Mouse (Mus musculus) T-helper 17 cell (primary cell): ENCODE data around the gene Dido1.

Source experiments
- in situ Hi-C, 2 experiments: fragments of 300-600 bp; cut with MboI, MseI; formaldehyde crosslinking; loops; 1 replicate in 1 of 2; 2 replicates in 1 of 2; pipeline ENCODE4 v1.15.1; 2025; ENCODE audit warnings: high pct_unique_total_duplicates in 2 of 2

Gene Dido1

GRCm38 (mm10) chr2:180724585-180725413, 15.0 kb upstream of the Dido1 start, which contains the start of gene Slc17a9:
TSS of gene Slc17a9 (plus strand) at chr2:180725263.
- in situ Hi-C loops = loop anchor here (25.0 kb wide), 3 partner anchors 638 to 863 kb away; partner anchors contain the start of genes Arfrp1 (in 1 of the 2), Dnajc5 (in 1 of the 2), Prpf6 (in 1 of the 2) and Samd10 (in 1 of the 2)

GRCm38 (mm10) chr2:180723865-180724264, 14.1 kb upstream of the Dido1 start:
- in situ Hi-C loops = loop anchor here (25.0 kb wide), 3 partner anchors 638 to 863 kb away; partner anchors contain the start of genes Arfrp1 (in 1 of the 2), Dnajc5 (in 1 of the 2), Prpf6 (in 1 of the 2) and Samd10 (in 1 of the 2)

GRCm38 (mm10) chr2:180722748-180723147, 12.9 kb upstream of the Dido1 start:
- in situ Hi-C loops = loop anchor here (25.0 kb wide), 3 partner anchors 640 to 865 kb away; partner anchors contain the start of genes Arfrp1 (in 1 of the 2), Dnajc5 (in 1 of the 2), Prpf6 (in 1 of the 2) and Samd10 (in 1 of the 2)

- in situ Hi-C loops = loop anchor here (25.0 kb wide), 3 partner anchors 650 to 875 kb away; partner anchors contain the start of genes Arfrp1 (in 1 of the 2), Dnajc5 (in 1 of the 2), Prpf6 (in 1 of the 2) and Samd10 (in 1 of the 2)
Measured at GRCm38 (mm10) chr2:180712037-180712689, 2.4 kb upstream of the Dido1 start.

- in situ Hi-C loops = loop anchor here (25.0 kb wide), 3 partner anchors 651 to 876 kb away; partner anchors contain the start of genes Arfrp1 (in 1 of the 2), Dnajc5 (in 1 of the 2), Prpf6 (in 1 of the 2) and Samd10 (in 1 of the 2)
Measured at GRCm38 (mm10) chr2:180711527-180711926, 1.7 kb upstream of the Dido1 start.

GRCm38 (mm10) chr2:180710276-180711155, 717 bp upstream of the Dido1 start:
- in situ Hi-C loops = loop anchor here (25.0 kb wide), 3 partner anchors 652 to 877 kb away; partner anchors contain the start of genes Arfrp1 (in 1 of the 2), Dnajc5 (in 1 of the 2), Prpf6 (in 1 of the 2) and Samd10 (in 1 of the 2)

- in situ Hi-C loops = loop anchor here (10.0 to 25.0 kb wide), 4 partner anchors 124 to 878 kb away; partner anchors contain the start of genes Arfrp1 (in 1 of the 2), Dnajc5 (in 1 of the 2), Mrgbp (in 1 of the 2) and Ogfr (in 1 of the 2)
Measured at GRCm38 (mm10) chr2:180709023-180709922, 526 bp downstream of the Dido1 start.

GRCm38 (mm10) chr2:180705975-180706374, 3.8 kb downstream of the Dido1 start:
- in situ Hi-C loops = loop anchor here (10.0 to 25.0 kb wide), 4 partner anchors 121 to 881 kb away; partner anchors contain the start of genes Arfrp1 (in 1 of the 2), Dnajc5 (in 1 of the 2), Mrgbp (in 1 of the 2) and Ogfr (in 1 of the 2)

GRCm38 (mm10) chr2:180705066-180705465, 4.7 kb downstream of the Dido1 start:
- in situ Hi-C loops = loop anchor here (10.0 to 25.0 kb wide), 4 partner anchors 120 to 882 kb away; partner anchors contain the start of genes Arfrp1 (in 1 of the 2), Dnajc5 (in 1 of the 2), Mrgbp (in 1 of the 2) and Ogfr (in 1 of the 2)

GRCm38 (mm10) chr2:180704591-180704990, 5.2 kb downstream of the Dido1 start:
- in situ Hi-C loops = loop anchor here (10.0 to 25.0 kb wide), 4 partner anchors 120 to 883 kb away; partner anchors contain the start of genes Arfrp1 (in 1 of the 2), Dnajc5 (in 1 of the 2), Mrgbp (in 1 of the 2) and Ogfr (in 1 of the 2)

- in situ Hi-C loops = loop anchor here (10.0 to 25.0 kb wide), 4 partner anchors 119 to 883 kb away; partner anchors contain the start of genes Arfrp1 (in 1 of the 2), Dnajc5 (in 1 of the 2), Mrgbp (in 1 of the 2) and Ogfr (in 1 of the 2)
Measured at GRCm38 (mm10) chr2:180703645-180704359, 6.0 kb downstream of the Dido1 start.

GRCm38 (mm10) chr2:180703175-180703574, 6.6 kb downstream of the Dido1 start:
- in situ Hi-C loops = loop anchor here (10.0 to 25.0 kb wide), 4 partner anchors 118 to 884 kb away; partner anchors contain the start of genes Arfrp1 (in 1 of the 2), Dnajc5 (in 1 of the 2), Mrgbp (in 1 of the 2) and Ogfr (in 1 of the 2)

GRCm38 (mm10) chr2:180702701-180703149, 7.1 kb downstream of the Dido1 start:
- in situ Hi-C loops = loop anchor here (10.0 to 25.0 kb wide), 4 partner anchors 118 to 885 kb away; partner anchors contain the start of genes Arfrp1 (in 1 of the 2), Dnajc5 (in 1 of the 2), Mrgbp (in 1 of the 2) and Ogfr (in 1 of the 2)

- in situ Hi-C loops = loop anchor here (10.0 to 25.0 kb wide), 4 partner anchors 117 to 885 kb away; partner anchors contain the start of genes Arfrp1 (in 1 of the 2), Dnajc5 (in 1 of the 2), Mrgbp (in 1 of the 2) and Ogfr (in 1 of the 2)
Measured at GRCm38 (mm10) chr2:180701767-180702621, 7.8 kb downstream of the Dido1 start.

- in situ Hi-C loops = loop anchor here (10.0 to 25.0 kb wide), 4 partner anchors 116 to 886 kb away; partner anchors contain the start of genes Arfrp1 (in 1 of the 2), Dnajc5 (in 1 of the 2), Mrgbp (in 1 of the 2) and Ogfr (in 1 of the 2)
Measured at GRCm38 (mm10) chr2:180701053-180701766, 8.6 kb downstream of the Dido1 start.
